Mouse (Mus musculus) neural tube, embryonic 15.5 days (tissue): ENCODE data around the gene Ltbp1. TPM values are rescaled to one million over a fixed set of nuclear protein-coding genes. Genes with fewer than 3 reads are reported as not detected.
"Not testable (repeated sequence)": the region's sequence is repeated elsewhere in the genome, so short reads cannot be mapped to it uniquely, and the experiment has no call there.

ENCODE experiments used
- ATAC-seq: fragments of 200-750 bp; cut with Nextera tagmentation; 2 replicates; pipeline ENCODE4 v1.8.0; 2017; ENCODE audit warnings: mild to moderate bottlenecking, moderate TSS enrichment, moderate library complexity; ENCODE audit not compliant: low FRiP score
- H3K27ac ChIP-seq: fragments of 300-500 bp; sonication (generic); replicated peaks from 2 replicates; pipeline ENCODE4 v1.5.1; 2015; ENCODE audit warnings: mild to moderate bottlenecking, inconsistent platforms
- H3K27me3 ChIP-seq: fragments of 300-500 bp; sonication (generic); replicated peaks from 2 replicates; pipeline ENCODE4 v1.6.1; 2015; ENCODE audit warnings: inconsistent platforms
- H3K36me3 ChIP-seq: fragments of 300-500 bp; sonication (generic); 2 replicates; pipeline ENCODE4 v1.6.1; 2015; ENCODE audit warnings: inconsistent platforms
- H3K4me1 ChIP-seq: fragments of 300-500 bp; sonication (generic); 2 replicates; pipeline ENCODE4 v1.6.1; 2015; ENCODE audit warnings: inconsistent platforms
- H3K4me2 ChIP-seq: fragments of 300-500 bp; sonication (generic); 2 replicates; pipeline ENCODE4 v1.6.1; 2015; ENCODE audit warnings: inconsistent platforms, mild to moderate bottlenecking, moderate library complexity
- H3K4me3 ChIP-seq: fragments of 300-500 bp; sonication (generic); replicated peaks from 2 replicates; pipeline ENCODE4 v1.5.1; 2015; ENCODE audit warnings: mild to moderate bottlenecking, inconsistent platforms
- H3K9ac ChIP-seq: fragments of 300-500 bp; sonication (generic); replicated peaks from 2 replicates; pipeline ENCODE4 v1.6.1; 2015; ENCODE audit warnings: mild to moderate bottlenecking, inconsistent platforms
- H3K9me3 ChIP-seq: fragments of 300-500 bp; sonication (generic); replicated peaks from 2 replicates; pipeline ENCODE4 v1.6.1; 2016; ENCODE audit warnings: inconsistent platforms
- WGBS: fragments of 180-500 bp; shearing (Covaris S2); methylation state at CpG from one replicate; pipeline ENCODE4 v1.1.7; 2015; ENCODE audit warnings: mixed read lengths; 5-methylcytosine and 5-hydroxymethylcytosine counted together
- polyA plus RNA-seq: library from polyadenylated mRNA; unstranded; fragments of >200 nt; fragmentation: Nextera tagmentation; extraction: Ambion mirVana; gene quantifications from 2 replicates; pipeline ENCODE4 v1.2.1, GENCODE M21; 2015

Ltbp1 gene
- polyA plus RNA-seq, 1 experiment from 2014 or later, result 3.6 TPM

DNA sequence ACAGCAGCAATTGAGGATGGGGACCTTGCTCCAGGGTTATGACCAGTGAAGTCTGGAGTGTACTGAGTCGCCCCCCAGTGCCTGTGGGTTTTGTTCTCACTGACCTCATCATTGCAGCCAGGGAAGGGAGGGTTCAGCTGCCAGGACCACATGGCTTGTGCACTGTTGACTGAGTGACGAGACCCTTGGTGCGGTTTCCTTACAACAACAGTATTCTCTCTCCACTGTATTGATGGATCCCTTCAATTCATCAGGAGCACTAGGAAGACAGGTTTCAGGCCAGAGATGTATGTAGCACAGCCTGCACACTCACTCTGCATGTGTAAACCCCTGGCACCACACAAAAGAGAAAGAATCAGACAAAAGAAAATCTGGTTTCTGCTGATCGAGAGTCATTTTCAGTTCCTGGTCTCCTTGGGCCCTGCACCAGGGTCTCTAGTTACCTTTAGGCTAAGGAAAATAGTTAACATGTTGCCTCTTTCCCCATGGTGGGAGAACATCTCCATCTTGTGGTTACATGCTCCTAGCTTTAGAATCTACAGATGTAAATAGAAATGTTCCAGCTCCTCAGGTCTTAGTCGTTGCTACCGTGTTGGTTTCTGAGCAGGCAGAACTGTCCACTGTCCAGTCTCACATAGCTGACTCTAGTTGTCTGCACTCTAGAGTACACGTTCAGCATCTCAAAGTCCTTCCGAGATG lies 117.4 kb downstream of the Ltbp1 start:
- no peaks in the 10 kb centered on the region for H3K36me3 ChIP-seq
- no peak overlapping the region for H3K27ac ChIP-seq
- no peak overlapping the region for H3K9ac ChIP-seq
- H3K4me1 ChIP-seq, result no peaks in the 10 kb centered on the region
- no peaks in the 10 kb centered on the region for H3K27me3 ChIP-seq
- no peak overlapping the region for H3K4me3 ChIP-seq
- 82% methylated on average over 8 of the region's 8 CpGs for WGBS
- H3K4me2 ChIP-seq, result no peak overlapping the region
- no peaks in the 10 kb centered on the region for H3K9me3 ChIP-seq
- no peak; the same call in 1 of the 2 replicates for ATAC-seq

DNA sequence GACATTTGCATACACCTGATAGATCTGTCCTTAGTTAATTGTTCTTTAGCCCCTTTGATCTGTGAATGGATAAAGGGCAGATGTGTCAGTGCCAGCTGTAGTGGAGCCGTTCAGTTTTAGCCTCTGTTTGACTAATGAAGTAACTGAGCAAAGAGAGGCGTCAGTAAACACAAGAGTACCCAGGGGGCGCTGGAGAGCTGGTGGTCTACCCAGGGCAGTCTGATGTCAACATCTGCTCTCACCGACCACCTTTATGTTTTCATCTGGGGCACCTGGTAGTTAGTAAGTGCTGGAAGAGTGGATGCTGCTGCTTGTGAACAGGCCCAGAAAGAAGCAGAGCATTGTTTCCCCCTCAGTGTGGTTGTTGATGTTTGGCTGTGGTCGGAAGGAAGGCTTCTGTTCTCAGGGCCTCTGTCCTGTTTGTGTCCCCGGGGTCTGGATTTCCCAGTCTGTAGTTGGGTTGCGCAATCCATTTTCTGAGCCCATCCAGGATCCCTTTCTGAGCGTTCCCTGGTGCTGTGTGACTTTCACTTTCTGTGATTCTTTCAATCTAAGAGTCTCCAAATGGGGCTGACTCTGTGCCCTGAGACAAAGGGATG lies 123.1 kb downstream of the Ltbp1 start:
- Histone ChIP-seq H3K9me3 (no peaks in the 10 kb centered on the region), H3K27ac (no peak overlapping the region), H3K4me1 (no peaks in the 10 kb centered on the region), H3K4me2 (no peak overlapping the region), H3K9ac (no peak overlapping the region), H3K27me3 (no peaks in the 10 kb centered on the region), H3K4me3 (no peak overlapping the region), H3K36me3 (no peaks in the 10 kb centered on the region)
- no peak for ATAC-seq
- 66% methylated on average over 8 of the region's 8 CpGs for WGBS

DNA sequence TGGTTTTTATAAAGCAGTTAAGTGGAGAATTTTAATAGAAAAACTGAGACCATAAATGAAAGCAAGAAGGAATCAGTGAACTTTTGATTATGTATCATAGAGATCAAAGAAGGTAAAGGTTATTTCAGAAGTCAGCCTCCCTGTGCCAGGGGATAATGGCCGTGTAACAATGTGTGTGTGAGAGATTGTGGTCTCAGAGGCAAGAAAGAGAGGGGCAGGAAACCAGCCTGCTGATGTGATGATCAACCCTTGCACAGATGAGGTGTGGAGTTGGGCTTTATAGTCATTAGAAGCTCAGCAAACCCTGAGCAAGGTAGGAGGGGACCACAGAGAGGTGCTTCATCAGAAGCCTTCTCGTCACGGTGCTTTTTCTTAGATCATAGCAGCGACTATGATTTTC lies 128.6 kb downstream of the Ltbp1 start:
- Histone ChIP-seq H3K9me3 (no peaks in the 10 kb centered on the region), H3K27ac (no peak overlapping the region), H3K4me2 (no peak overlapping the region), H3K4me1 (no peaks in the 10 kb centered on the region), H3K36me3 (no peaks in the 10 kb centered on the region), H3K4me3 (no peak overlapping the region), H3K9ac (no peak overlapping the region), H3K27me3 (no peaks in the 10 kb centered on the region)
- WGBS, result 93% methylated on average over 4 of the region's 4 CpGs
- no peak for ATAC-seq

DNA sequence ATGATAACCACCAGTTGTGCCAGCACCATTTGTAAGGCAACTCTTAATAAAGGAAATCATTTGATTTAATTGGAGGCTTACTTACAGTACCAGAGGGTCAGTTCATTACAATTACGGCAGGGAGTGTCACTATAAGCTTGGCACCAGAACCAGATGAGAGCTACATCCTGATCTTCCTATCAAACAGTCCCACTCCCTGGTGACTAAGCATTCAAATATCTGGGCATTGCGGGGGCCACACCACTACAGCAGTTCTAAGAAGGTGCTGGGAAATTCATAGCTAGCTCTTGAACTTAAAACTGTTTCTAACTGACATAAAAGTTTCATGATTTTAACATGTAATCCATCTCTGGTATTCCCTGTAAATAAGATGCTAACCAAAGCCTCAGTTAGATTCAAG lies 134.4 kb downstream of the Ltbp1 start:
- ATAC-seq, result no peak
- no peak overlapping the region for H3K4me2 ChIP-seq
- no peaks in the 10 kb centered on the region for H3K9me3 ChIP-seq
- H3K4me1 ChIP-seq, result no peaks in the 10 kb centered on the region
- H3K27me3 ChIP-seq, result no peaks in the 10 kb centered on the region
- no peak overlapping the region for H3K4me3 ChIP-seq
- no peak overlapping the region for H3K27ac ChIP-seq
- H3K9ac ChIP-seq, result no peak overlapping the region
- 95% methylated on average over 2 of the region's 2 CpGs for WGBS
- H3K36me3 ChIP-seq, result no peaks in the 10 kb centered on the region

DNA sequence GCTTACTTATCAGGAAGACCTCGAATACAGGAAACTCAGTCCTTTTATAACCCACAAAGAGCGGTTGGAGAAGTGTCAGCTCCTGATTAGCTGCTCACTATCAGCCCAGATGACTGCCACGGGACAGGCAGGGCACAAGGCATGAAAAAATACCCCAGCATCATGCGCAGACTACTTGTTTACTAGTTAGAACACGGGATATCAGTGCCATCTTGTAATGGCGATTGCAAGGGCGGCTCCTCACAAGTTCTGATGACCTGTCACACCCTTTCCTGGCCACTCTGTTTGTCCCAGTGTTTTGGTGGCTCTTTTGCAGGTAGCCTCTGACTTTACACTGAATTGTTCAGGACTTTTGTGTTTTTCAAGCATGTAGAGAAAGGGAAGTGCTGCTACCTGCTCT lies 137.5 kb downstream of the Ltbp1 start:
- not testable (repeated sequence) for ATAC-seq, H3K4me1 ChIP-seq, H3K27ac ChIP-seq, H3K9ac ChIP-seq, H3K4me2 ChIP-seq, H3K27me3 ChIP-seq, H3K9me3 ChIP-seq, H3K36me3 ChIP-seq, H3K4me3 ChIP-seq
- WGBS, result 90% methylated on average over 7 of the region's 7 CpGs

DNA sequence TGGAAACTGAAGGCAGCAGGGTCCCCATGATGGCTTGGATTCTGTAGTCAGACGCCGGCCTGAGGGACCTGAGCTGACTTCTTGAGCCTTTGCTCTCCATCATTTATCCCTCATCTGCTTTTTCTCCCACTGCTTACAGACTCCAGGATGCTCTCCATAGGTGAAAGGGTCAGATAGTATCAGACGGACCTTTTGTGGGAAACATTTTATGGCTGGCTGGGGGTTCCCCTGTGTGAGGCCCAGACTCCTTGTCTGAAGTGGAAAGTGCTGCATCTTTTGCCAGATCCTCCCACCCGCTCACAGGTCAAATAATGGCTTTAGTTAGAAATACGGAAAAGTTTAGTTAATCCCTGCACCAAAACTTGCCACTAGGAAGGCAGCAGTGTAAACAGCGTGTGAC lies 138.6 kb downstream of the Ltbp1 start:
- H3K27me3 ChIP-seq, result no peaks in the 10 kb centered on the region
- no peaks in the 10 kb centered on the region for H3K9me3 ChIP-seq
- no peak overlapping the region for H3K4me2 ChIP-seq
- H3K9ac ChIP-seq, result no peak overlapping the region
- H3K4me3 ChIP-seq, result no peak overlapping the region
- ATAC-seq, result no peak
- no peaks in the 10 kb centered on the region for H3K4me1 ChIP-seq
- no peak overlapping the region for H3K27ac ChIP-seq
- no peaks in the 10 kb centered on the region for H3K36me3 ChIP-seq
- WGBS, result 51% methylated on average over 6 of the region's 6 CpGs

DNA sequence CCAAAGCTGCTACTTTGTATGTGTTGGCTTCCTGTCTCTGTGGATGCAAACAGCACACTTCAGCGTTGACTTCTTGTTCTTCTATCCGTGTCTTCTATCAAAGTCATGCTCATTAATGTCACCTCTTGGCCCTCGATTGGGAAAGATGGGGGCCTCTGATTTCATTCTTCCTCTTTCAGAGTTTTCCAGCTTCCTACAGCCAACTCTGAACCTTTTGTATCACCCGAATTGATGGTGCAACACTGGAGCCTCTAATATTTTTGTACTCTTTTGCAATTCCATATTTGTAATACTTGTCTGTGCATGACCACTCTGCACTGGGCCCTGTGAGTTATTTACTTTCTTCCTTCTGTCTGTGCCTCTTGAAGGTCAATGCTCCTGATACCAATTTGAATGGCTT lies 141.8 kb downstream of the Ltbp1 start:
- no peaks in the 10 kb centered on the region for H3K4me1 ChIP-seq
- WGBS, result 91% methylated on average over 4 of the region's 4 CpGs
- no peaks in the 10 kb centered on the region for H3K36me3 ChIP-seq
- no peak overlapping the region for H3K4me2 ChIP-seq
- no peak for ATAC-seq
- H3K27ac ChIP-seq, result no peak overlapping the region
- H3K4me3 ChIP-seq, result no peak overlapping the region
- H3K9me3 ChIP-seq, result no peaks in the 10 kb centered on the region
- no peak overlapping the region for H3K9ac ChIP-seq
- H3K27me3 ChIP-seq, result no peaks in the 10 kb centered on the region

DNA sequence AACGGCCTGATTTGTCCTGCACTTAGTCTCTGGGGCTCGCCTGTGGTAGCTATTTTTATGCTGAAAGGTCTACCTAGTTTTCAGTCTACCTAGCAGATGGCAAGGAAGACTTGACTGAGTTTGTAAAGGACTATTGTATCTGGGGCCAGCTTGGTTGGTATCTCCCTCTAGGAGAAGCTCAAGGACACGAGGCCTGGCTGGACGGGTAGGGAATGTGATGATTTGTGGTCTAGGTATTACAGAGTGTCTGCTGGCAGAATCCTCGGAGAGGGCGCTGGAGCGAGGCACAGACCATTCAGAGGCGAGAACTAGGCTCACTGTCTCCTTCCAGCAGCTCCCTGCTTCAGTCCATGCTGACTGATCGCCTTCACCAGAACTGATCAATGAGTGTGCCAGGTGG lies 146.4 kb downstream of the Ltbp1 start:
- no peaks in the 10 kb centered on the region for H3K4me1 ChIP-seq
- H3K9ac ChIP-seq, result no peak overlapping the region
- no peaks in the 10 kb centered on the region for H3K9me3 ChIP-seq
- no peak overlapping the region for H3K4me3 ChIP-seq
- no peaks in the 10 kb centered on the region for H3K36me3 ChIP-seq
- 81% methylated on average over 9 of the region's 9 CpGs for WGBS
- H3K4me2 ChIP-seq, result no peak overlapping the region
- H3K27ac ChIP-seq, result no peak overlapping the region
- H3K27me3 ChIP-seq, result no peaks in the 10 kb centered on the region
- no peak for ATAC-seq

DNA sequence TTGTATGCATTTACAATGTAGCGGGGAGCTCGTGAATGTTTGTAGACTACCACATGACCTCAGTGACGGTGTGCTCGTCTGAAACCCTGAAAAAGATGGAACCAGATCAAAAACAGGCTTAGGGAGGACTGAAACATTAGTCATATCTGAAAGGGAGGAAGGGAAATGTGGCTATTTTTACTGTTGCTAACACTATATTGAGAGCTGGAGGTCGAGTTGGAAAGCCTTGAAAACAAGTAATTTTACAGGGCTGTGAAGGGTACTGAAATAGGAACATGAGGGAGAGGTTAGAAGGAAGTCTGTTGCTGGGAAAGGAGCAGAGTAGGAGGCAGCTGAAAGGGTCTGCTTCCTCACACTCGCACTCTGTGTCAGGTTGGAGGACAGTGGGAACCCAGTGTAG lies 147.7 kb downstream of the Ltbp1 start:
- Histone ChIP-seq H3K4me2 (no peak overlapping the region), H3K27ac (no peak overlapping the region), H3K36me3 (no peaks in the 10 kb centered on the region), H3K9me3 (no peaks in the 10 kb centered on the region), H3K4me3 (no peak overlapping the region), H3K27me3 (no peaks in the 10 kb centered on the region), H3K4me1 (no peaks in the 10 kb centered on the region), H3K9ac (no peak overlapping the region)
- 70% methylated on average over 6 of the region's 6 CpGs for WGBS
- no peak for ATAC-seq

DNA sequence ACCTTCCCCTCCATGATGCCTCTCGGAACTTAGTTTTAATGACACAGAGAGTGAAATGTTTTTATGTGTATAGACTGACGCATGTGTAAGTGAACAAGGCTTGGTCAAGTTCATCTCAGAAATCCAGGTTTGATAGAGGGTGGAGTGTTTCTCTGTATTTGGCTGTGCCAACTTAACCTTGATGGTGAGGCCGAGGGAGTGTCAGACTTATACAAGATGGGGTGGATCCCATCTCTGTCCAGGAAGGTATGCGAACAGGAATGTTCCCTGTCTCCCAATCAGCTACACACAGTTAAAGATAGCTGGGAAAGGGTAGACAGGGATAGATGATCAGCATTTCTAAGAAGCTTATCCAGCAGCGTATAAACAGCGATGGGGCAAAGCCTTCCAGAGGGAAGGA lies 153.0 kb downstream of the Ltbp1 start:
- Histone ChIP-seq H3K4me1 (no peaks in the 10 kb centered on the region), H3K27ac (no peak overlapping the region), H3K36me3 (no peaks in the 10 kb centered on the region), H3K4me2 (no peak overlapping the region), H3K9ac (no peak overlapping the region), H3K27me3 (no peaks in the 10 kb centered on the region), H3K9me3 (no peaks in the 10 kb centered on the region), H3K4me3 (no peak overlapping the region)
- 93% methylated on average over 6 of the region's 6 CpGs for WGBS
- ATAC-seq, result no peak

DNA sequence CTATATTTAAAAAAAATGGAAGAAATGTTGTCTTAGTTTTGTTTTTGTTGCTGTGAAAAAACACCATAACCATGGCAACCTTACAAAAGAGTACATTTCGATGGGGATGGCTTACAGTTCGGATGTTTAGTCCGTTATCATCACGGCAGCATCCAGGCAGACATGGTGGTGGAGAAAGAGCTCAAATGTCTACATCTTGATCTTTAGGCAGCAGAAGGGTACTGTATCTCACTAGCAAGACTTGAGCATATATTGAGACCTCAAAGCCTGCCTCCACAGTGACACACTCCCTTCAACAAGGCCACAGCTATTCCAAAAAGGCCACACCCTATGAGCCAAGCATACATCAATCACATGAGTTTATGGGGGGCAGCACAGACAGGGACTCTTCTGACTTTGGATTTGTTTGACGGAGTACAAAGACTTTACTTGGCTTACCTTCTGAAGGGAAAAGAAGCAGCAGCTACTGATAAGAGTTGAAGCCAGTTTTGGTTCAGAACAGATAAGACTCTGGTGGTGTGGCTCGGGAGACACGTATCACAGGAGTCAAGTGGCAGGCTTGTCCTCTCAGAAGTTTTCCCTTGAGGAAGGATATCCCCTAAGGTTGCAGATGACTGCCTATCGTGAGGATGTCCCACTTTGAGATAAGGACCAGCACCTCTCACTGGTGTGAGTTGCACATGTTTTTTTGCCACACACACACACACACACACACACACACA lies 153.9 kb downstream of the Ltbp1 start:
- 90% methylated on average over 8 of the region's 8 CpGs for WGBS
- no peak overlapping the region for H3K4me3 ChIP-seq
- no peaks in the 10 kb centered on the region for H3K9me3 ChIP-seq
- no peaks in the 10 kb centered on the region for H3K36me3 ChIP-seq
- no peak overlapping the region for H3K9ac ChIP-seq
- H3K4me2 ChIP-seq, result no peak overlapping the region
- no peak overlapping the region for H3K27ac ChIP-seq
- H3K27me3 ChIP-seq, result no peaks in the 10 kb centered on the region
- no peak for ATAC-seq
- no peaks in the 10 kb centered on the region for H3K4me1 ChIP-seq

DNA sequence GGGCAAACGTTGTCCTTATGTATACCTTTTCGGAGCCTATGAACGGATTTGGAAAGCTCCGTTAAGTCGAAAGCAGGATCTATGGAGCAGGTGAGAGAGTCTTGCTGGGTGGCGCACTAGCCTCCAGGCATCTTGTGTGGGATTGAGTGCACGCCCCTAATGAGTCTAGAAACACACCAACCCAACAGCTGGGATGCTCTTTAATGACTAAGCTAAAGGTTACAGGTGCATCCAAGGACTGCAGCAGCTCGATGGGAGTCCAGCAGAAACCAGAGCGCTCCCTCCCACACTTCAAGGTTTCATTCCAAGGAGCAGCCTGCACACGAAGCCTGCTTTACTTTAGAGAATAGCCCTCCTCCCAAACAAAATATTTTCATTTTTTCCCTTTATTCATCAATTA lies 155.7 kb downstream of the Ltbp1 start:
- H3K9ac ChIP-seq, result no peak overlapping the region
- no peaks in the 10 kb centered on the region for H3K36me3 ChIP-seq
- H3K9me3 ChIP-seq, result no peaks in the 10 kb centered on the region
- no peak overlapping the region for H3K4me2 ChIP-seq
- no peak overlapping the region for H3K4me3 ChIP-seq
- H3K4me1 ChIP-seq, result no peaks in the 10 kb centered on the region
- no peak overlapping the region for H3K27ac ChIP-seq
- 92% methylated on average over 10 of the region's 10 CpGs for WGBS
- ATAC-seq, result no peak
- H3K27me3 ChIP-seq, result no peaks in the 10 kb centered on the region
